Mouse (Mus musculus): ENCODE data around the gene Nemp1.

Nemp1 gene

DNA sequence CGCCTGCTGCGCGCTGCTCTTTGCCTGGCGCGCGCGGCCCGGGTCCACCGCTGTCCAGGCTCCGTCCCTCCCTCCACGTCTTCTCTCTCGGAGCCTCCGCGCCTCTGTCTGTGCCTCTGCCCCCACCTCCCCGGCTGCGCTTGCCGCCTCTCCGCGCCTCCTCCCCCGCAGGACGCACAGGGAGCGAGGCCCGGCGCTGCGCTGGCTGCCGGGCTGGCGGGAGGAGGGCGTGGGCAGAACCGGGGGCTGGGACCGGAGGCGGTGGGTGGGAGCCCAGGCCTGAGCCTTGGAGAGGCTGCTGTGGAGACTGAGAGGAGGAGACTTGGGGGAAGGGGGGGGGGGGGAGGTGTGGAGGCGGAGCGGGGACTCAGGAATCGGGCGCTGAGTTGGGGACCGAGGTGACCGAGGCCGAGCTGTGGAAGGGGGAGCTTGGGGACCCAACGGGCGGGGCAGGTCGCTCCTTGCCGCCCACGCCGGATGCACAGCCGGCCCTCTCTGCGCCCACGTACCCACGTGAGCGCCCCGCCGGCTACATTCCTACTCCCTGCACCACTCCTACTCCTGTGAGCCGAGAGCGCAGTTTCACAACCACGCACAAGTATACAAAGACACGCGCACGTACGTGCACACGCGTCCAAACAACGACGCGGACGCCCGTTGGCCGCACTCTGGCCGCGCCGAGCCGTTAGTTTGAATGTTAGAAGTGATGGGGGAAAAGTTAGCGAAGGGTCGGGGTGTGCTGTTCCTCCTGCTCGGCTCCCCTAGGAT, at the start of gene Nemp1:
TSS of gene Nemp1 (plus strand) at position 401 of the 768 bp plus-strand sequence.
- no peak for DNase-seq (ENCODE audit: low spot score)

DNA sequence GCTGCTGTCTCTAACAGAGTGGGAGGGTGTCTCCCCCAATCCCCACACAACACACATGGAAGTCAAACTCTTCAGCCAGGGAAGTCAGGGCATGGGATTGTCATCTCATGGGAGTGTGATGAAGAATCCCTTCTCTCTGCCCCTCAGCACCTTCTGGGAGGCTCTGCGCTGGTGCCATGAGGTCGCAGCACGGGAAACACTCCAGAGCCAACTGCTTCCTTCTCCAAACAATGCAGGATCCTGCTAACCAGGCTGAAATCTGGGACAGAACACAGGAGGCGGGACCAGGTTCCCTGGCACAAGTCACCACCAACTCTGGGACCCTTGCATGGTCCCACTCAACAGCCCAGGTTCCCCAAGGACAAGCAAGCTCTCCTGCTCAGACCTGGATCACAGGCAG, 49.4 kb upstream of the Nemp1 start:
- DNase-seq (ENCODE audit: low spot score): no peak

DNA sequence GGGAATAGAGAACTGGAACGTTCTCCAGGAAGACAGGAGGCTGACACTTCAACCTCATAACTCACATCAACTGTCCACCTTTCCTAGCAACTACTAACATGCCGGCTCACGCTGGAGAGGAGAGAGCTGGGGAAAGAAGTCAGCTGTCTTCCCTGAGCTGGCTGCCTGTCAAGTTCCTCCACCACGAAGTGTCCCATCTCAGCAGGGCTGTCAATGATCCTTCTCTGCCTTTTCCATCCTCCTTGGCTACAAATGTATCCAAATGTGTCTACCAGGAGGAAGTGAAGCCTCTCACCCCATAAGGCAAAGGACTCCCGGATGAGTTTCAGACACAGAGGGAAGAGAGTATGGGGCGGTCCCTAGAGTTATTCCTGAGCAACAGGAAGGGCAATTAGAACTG, 48.5 kb upstream of the Nemp1 start:
- no peak for DNase-seq (ENCODE audit: low spot score)

DNA sequence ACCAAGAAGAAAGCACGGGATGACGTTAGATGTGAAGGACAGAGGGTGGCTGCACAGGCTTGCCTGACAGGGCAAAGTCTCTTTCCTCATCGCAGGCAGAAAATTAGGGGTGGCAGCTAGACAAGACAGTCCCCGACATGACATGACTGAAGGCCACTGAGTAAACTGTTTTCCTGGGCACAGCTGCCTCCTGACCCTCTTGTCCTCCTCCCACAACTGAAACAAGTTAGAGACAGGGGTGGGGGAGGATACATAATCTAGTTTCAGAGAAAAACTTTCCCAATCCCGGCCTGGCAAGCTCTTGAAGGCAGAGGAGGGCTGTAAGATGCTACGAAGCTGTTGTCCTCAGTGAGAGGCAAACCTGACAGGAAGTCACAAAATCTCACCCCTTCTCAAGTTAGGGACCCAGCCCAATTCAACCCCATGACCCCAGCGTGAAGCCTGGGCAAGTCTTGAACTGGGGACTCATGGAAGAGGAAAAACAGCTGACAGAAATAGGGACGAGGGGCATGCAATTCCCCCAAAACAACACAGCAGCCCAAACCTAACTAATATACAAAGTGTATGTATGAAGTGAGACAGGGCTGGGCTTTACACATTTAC, 47.5 kb upstream of the Nemp1 start:
- DNase-seq (ENCODE audit: low spot score): no peak

DNA sequence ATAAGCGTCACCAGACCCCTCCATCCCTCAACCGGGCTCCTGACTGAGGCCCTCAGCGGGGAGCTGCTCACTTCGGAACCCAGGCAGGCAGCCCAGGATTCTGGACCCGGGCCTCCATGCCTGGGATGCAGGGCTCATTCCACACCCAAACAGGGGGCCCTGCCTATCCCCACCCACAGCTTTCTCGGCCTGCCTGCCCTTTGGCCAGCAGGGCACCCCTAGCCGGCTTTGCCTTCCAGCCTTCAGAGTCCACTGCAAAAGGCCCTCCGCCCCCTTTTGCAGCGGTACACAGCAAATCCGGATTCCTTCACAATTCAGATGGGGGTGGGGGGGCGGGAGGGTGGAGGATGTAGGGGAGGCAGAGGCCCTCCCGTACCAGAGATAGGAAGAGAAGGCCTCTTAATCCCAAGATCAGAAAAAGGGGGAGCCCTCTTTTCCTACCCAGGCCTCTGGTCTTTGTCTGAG, 46.7 kb upstream of the Nemp1 start:
- DNase-seq (ENCODE audit: low spot score): no peak

DNA sequence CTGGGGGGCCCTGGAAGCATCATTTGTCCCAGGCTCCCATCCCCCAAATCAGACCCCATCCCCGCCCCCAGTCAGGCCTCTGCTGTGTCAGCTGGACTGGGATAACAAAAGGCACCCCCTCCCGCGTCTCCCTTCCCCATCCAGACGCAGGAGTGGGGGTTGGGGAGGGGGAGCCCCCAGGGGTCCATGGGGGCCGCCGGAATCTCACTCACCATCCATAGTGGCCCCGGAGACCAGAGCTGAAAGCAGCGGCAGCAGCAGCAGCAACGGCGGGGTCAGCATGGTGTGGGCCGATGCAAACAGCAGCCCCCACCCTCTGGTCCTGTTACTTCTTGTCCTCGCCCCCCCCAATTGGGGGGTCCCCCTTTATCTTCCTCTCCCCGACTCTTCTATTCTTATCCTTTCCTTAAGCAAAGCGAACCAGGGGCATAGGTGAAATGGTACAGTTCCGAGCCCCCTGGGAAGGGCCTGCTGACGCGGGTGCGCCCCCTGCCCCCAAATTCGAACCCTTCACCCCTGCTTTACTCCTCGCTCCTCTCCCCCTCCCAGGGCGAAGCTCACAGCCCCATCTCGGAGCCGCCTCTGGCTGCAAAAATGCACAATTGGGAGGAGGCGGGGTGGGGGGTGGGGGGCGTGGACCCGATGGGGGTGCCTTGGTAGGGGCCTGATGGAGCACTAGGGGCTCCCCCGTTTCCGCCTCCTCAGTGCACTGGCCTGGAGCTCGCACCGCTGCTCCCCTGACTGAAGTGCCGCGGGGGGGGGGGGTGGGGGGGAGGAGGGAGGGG, 46.1 kb upstream of the Nemp1 start, which contains the start of gene Lrp1:
TSS of gene Lrp1 (minus strand) at position 743 of the 785 bp plus-strand sequence.
- DNase-seq (ENCODE audit: low spot score): no peak

DNA sequence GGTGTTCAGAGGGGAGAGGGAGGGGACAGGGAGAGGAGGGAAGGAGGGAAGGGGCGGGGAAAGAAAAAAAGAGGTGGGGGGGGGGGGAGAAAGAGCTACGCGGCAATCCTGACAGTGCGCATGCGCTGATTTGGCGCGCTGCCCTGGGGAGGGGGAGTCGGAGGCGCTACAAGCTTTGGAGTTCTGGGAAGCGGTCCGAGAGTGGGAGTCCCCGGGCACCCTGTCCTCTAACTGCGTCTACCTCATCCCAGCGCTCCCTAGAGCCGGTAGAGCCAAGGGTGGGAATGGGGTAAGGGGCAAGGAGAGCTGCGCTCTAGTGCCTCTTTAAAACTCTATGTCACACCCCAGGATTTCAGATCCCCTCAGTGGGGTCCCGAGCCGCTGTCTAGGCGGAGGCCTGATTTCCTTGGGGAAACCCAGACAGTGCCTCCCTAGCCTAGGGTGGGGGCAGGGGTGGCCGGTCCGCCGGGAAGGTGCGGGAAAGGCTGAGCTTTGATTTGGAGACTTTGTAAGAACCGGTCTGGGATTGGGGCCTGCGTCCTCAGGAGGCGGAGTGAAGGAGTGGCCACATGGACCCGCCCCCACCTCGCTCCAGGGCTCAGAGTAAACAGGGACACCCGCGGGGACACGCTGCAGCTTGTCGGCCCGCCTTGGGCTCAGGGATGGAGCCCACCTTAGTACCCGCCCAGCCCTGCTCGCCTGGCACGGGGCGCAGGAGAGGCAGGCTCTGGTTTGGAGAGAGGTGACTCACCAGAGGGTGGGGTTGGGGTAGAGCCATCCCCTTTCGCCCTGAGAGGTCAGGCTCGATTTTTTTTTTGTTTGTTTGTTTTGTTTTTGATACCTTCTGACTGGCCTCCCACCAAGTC, 45.3 kb upstream of the Nemp1 start:
- peak; percentile 76 for DNase-seq (ENCODE audit: low spot score)

DNA sequence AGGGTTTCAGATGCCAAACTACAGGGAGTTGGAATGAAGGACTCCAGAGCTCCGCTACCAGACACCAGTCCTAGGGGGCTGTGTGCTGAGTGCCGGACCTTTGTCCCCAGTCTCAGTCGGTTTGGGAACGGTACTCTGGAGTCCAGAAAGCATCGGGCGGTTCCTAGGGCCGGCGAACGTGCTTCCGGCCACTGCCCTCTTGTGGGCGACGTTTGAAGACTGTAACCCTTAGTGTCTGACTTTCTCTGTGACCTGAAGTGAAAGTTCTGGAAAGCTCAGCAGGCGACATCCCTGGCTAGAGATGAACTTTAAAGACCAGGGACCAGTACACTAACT, 44.7 kb upstream of the Nemp1 start:
- no peak for DNase-seq (ENCODE audit: low spot score)

DNA sequence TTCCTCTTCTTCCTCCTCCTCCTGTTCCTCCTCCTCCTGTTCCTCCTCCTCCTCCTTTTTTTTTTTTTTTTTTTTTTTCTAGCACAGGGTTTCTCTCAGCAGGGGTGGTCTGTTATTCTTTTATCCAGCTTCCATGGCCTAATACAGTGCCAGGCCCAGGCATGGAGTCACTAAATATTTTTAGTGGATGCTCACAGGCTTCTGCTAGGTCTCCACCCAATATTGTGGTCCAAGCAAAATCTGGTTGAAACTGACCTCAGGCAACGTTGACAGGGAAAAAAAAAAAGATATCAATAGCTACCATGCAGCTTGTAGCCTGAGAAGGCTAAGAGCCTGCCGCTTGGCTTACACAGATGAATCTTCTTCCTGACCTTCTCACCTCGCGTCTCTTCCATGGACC, 44.0 kb upstream of the Nemp1 start:
- DNase-seq (ENCODE audit: low spot score): no peak

DNA sequence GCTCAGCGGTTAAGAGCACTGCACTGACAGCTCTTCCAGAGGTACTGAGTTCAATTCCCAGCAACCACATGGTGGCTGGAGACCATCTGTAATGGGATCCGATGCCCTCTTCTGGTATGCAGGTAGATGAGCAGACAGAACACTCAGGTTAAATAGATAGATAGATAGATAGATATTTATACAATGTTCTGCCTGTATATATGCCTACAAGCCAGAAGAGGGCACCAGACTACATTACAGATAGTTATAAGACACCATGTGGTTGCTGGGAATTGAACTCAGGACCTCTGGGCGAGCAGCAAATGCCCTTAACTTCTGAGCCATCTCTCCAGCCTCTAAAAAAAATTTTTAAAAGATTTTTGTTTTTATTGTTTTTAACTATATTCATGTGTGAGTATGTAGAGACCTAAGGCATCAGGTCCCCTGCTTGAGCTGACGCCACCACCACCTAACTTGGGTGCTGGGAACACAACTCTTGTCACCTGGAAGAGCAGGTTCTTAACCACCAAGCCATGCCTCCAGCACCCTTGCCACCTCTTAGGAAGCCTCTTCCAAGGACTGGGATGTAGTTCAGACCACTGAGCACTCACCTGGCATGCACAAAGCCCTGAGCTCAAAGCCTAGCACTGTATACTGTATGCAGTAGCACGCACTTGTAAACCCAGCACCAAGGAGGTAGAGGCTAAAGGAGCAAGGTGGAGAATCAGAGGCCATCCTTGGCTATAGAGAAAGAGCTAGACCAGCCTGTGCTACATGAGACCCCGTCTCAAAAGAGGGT, 43.1 kb upstream of the Nemp1 start:
- DNase-seq (ENCODE audit: low spot score): no peak

DNA sequence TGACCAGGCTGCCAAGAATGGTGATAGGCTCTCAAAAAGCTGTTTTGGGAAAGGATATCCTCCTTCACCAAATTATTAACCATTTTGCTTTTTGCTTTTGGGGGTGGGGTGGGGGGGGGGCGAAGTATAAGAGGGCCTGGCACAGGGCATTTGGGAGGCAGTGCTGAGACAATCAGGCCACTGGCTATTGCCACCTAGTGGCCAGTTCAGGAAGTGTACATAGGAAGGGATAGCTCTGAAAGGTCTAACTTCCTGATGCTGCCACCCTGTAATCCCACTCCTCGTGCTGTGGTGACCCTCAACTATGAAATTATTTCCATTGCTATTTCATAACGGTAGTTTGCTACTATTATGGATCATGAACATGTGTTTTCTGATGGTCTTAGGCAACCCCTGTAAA, 40.3 kb upstream of the Nemp1 start:
- DNase-seq (ENCODE audit: low spot score): no peak

DNA sequence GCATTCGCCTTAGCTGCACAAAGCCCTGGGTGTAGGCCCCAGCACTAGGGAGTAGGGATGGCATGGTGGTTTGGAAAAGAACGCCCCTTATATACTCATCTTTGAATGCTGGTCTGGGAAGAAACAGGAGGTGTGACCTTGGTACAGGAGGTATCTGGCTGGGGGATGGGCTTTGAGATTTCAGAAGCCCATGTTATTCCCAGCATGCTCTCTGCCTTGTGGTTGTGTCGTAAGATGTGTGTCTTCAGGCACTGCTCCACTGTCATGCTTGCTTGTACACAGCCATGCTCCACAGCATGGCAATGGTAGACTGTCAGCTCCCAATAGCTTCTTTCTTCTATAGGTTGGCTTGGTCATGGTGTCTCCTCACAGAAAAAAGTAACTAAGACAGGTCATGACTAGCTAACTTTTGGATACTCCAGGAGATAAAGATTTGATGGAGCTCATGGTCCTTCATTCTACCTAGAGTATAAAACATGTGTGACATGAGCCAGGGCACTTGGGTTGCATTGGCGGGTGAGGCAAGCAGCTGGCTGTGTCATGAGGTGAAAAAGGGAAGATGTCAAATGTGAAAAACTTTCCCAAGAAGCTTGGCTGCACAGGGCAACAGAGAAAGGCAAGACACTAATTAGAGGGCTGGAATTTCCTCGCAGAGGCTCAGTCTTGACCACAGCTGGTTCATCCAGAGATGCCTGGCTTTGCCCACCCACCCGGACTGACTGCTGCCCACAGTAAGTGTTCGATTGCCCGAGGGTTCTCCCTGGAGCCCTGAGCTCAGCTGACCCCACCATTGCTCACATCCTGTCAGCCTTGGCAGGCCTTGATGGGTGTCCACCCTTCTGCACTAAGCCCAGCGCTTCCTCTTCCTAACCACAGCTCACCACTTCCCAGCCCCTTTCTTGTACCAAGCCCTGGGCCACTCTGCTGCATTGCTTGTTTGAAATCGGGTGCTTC, 35.2 kb upstream of the Nemp1 start:
- no peak for DNase-seq (ENCODE audit: low spot score)

DNA sequence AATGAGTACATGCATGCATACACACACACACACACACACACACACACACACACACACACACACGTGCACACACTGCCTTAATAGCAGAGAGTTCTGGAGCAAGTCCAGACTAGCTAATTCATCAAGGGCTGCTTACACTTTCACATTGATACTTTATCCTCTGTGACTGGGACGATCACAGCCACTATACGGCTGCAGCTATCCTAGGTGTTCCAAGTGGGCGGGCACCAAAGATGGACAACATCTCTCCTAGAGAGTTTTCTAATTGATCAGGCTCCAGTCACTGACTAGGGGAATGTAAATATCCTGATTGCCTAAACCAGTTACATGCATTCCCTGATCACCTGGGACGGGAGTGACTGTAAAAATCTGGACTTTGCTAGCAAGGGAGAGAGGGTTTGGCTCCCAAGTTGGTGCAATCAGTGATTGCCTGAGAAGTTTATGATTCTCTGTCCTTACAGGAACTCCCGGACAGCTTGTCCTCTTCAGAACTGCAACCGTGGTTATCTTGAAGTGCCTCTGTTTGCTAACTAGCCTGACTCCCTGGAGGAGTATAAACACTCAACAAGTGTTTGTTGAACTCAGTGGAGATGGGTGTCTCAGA, 33.9 kb upstream of the Nemp1 start:
- no peak for DNase-seq (ENCODE audit: low spot score)

DNA sequence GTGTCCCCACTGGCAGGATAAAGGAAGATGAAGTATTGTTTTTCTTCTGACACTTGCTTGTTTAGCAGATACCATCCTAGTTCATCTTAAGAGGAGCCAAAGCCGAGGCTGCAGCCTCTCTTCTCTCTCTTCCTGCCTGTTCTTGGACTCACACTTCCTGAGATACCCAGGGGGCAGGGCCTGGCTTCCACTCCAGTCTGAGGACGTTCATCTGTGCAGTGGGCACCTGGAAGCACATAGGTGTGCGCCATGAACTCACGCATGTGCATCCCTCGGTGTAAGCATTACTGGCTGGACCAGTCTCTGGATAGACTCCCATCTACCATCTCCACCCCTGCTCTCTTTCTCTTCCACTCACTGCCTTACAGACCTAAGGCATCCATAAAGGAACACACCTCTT, 26.3 kb upstream of the Nemp1 start:
- DNase-seq (ENCODE audit: low spot score): no peak

DNA sequence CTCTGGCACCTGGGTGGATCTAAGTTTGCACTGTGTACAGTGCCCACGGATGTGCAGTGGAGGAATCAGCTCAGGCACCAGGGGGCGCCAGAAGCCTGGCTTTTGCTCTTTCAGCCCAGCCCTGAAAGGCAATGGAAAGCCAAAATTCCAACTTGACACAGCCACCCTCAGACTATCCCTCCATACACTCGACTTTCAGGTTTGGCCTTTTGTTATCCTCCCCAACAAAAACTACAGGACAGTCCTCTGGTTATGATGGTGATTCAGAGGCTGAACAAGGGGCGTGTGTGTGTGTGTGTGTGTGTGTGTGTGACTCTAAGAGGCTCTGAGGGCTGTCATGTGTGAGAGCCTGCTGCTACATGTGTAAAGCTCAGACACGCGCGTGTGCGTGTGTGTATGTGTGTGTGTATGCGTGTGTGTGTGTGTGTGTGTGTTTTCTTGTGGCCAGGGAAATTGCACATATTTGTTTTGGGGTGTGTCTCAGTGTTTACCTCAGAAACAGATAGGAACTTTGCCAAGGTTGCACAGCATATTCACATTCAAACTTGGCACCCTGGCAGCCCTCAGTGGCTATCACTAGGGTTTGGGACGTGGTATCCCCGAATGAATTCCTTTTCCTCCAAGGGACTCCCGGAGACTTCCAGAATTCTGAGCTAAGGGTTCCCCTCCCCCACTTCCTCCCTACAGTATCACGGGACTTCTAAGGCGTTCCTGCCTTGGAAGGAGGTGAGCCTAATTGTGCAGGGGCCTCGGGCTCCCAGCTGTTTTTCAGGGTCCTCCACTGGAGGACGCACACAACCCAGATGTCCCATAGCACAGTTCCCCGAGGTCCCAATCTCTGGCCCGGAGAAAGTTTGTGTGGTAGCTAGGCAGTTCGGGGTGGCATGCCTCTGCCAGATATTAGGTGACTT, 24.6 kb upstream of the Nemp1 start:
- DNase-seq (ENCODE audit: low spot score): peak; percentile 82

DNA sequence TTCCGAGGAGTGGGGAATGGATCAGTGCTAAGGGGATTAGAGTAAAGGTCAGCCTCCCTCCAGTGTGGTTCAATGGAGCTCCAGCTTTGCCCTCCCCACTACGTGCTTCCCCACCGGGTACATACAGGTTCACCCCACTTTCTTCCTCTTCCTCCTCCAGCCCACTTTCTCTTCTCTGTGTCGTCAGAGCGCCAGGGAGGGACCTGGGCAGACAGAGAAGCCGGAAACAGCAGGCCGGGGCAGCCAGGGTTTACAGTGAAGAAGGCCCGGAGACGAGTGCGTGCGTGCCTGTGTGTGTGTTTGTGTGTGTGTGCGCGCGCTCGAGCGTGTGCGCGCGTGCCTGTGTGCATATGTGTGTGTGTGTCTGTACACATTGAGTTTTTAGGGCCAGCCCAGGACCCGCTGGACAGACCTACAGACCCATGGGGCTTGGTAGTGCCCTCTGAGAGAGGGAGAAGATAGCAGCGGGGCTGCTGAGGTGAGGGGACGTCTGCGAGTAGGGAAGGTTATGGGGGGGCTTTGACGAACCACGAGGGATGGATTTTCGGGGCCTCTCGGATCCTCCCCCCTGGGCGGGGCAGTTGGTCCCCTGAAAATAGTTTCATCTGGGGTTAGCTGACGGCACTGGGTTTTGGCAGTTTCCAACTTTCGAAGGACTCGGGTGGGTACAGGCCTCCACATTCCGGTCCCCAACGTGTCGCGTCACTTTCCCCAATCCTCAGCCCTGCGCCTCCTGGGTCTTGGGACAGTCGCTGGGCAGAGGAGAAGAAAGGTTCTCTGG, 23.7 kb upstream of the Nemp1 start, which contains the start of gene Stat6:
TSS of gene Stat6 (plus strand) at position 215 of the 781 bp plus-strand sequence.
- no peak for DNase-seq (ENCODE audit: low spot score)

DNA sequence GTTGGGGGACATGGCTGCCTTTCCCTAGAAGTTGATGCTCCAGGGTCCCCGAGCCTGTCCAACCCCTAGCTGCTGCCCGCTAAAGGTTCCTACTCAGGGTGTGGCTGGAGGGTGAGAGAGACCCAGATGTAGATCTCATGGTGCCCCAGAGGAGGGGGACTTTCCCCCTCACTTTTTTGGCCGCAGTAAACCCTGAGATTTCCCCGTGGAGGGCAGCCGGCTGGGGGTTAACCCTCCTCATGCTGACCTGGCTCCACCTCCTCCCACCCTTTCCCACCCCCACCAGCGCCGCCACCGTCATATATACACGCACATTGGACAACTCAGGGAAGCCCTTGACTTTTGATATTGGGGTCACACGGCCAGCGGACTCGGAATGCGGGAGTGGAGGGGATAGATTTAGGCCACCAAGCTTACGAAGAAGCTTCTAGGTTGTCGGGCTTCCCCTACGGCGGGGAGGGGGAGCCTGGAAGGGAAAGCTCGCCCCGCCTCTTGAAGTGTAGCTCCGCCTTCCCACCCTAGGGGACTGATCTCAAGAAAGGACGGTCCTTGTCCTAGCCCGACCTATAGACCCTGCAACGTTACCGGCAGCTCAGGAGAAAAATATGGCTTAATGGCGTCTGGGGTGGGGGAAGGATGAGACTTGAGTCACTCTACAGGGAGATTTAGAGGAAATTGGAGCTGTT, 23.0 kb upstream of the Nemp1 start:
- DNase-seq (ENCODE audit: low spot score): no peak

Data from urinary bladder, postnatal 10 days (tissue).